Mouse (Mus musculus) layer of hippocampus, adult 8-10 months (tissue): Measurements from ENCODE around the gene Snai1. TPM values are rescaled to one million over a fixed set of nuclear protein-coding genes. Genes with fewer than 3 reads are reported as not detected.

ENCODE experiments used
- DNase-seq, 2 experiments: peaks; one replicate each; pipeline ENCODE4 v3.0.0; 2022; ENCODE audit warnings: low spot score in 2 of 2
- total RNA-seq, 4 experiments: library from RNA; stranded (reverse); gene quantifications; 2 replicates each; pipeline ENCODE4 v1.2.4; 2022

Snai1 gene
- total RNA-seq, 4 experiments from 2014 or later, result 0.28 to 1.1 (median 0.53) TPM

GRCm38 (mm10) chr2:167550341-167550854 lies 12.4 kb downstream of the Snai1 start:
- no peak for DNase-seq

- DNase-seq, result no peak
Measured at GRCm38 (mm10) chr2:167551342-167551920, 13.4 kb downstream of the Snai1 start.

- DNase-seq, result no peak
Measured at GRCm38 (mm10) chr2:167552292-167552691, 14.3 kb downstream of the Snai1 start.

GRCm38 (mm10) chr2:167552927-167553402 lies 15.0 kb downstream of the Snai1 start:
- no peak for DNase-seq

GRCm38 (mm10) chr2:167555766-167556165 lies 17.8 kb downstream of the Snai1 start:
- no peak for DNase-seq

- no peak for DNase-seq
Measured at GRCm38 (mm10) chr2:167559413-167559812, 21.4 kb downstream of the Snai1 start.

GRCm38 (mm10) chr2:167562101-167562500 lies 24.1 kb downstream of the Snai1 start:
- DNase-seq, result no peak

- no peak for DNase-seq
Measured at GRCm38 (mm10) chr2:167563035-167563434, 25.0 kb downstream of the Snai1 start.

- DNase-seq, result no peak
Measured at GRCm38 (mm10) chr2:167563703-167564102, 25.7 kb downstream of the Snai1 start.

- no peak for DNase-seq
Measured at GRCm38 (mm10) chr2:167564551-167565311, 26.7 kb downstream of the Snai1 start.

GRCm38 (mm10) chr2:167565312-167565656 lies 27.3 kb downstream of the Snai1 start:
- DNase-seq, result no peak

- no peak for DNase-seq
Measured at GRCm38 (mm10) chr2:167565682-167566081, 27.7 kb downstream of the Snai1 start.

- no peak for DNase-seq
Measured at GRCm38 (mm10) chr2:167568112-167568511, 30.1 kb downstream of the Snai1 start.

GRCm38 (mm10) chr2:167569934-167570651 lies 32.1 kb downstream of the Snai1 start:
- peak in 1 of 2 experiments; percentile 20 for DNase-seq

GRCm38 (mm10) chr2:167570815-167571214 lies 32.8 kb downstream of the Snai1 start:
- no peak for DNase-seq

- DNase-seq, result no peak
Measured at GRCm38 (mm10) chr2:167571442-167572220, 33.6 kb downstream of the Snai1 start.

GRCm38 (mm10) chr2:167574814-167575213 lies 36.8 kb downstream of the Snai1 start:
- DNase-seq, result no peak

GRCm38 (mm10) chr2:167575581-167575980 lies 37.6 kb downstream of the Snai1 start:
- no peak for DNase-seq

GRCm38 (mm10) chr2:167576121-167576620 lies 38.2 kb downstream of the Snai1 start:
- no peak for DNase-seq

GRCm38 (mm10) chr2:167577186-167577785 lies 39.3 kb downstream of the Snai1 start:
- DNase-seq, result no peak

GRCm38 (mm10) chr2:167578521-167578920 lies 40.5 kb downstream of the Snai1 start:
- no peak for DNase-seq
